Mouse (Mus musculus): ENCODE measurements around the gene Ptprs.

The Ptprs gene

GRCm38 (mm10) chr17:56493841-56494240 is 17.6 kb upstream of the Ptprs start:
- peak; percentile 73 to 88 for DNase-seq (ENCODE audit: low spot score in 2 of 2)

- no peak for DNase-seq (ENCODE audit: low spot score in 2 of 2)
Measured at GRCm38 (mm10) chr17:56490438-56491152, 14.3 kb upstream of the Ptprs start.

- DNase-seq (ENCODE audit: low spot score in 2 of 2), result no peak
Measured at GRCm38 (mm10) chr17:56488028-56488427, 11.7 kb upstream of the Ptprs start.

- DNase-seq (ENCODE audit: low spot score in 2 of 2), result no peak
Measured at GRCm38 (mm10) chr17:56487441-56487888, 11.2 kb upstream of the Ptprs start.

- DNase-seq (ENCODE audit: low spot score in 2 of 2), result no peak
Measured at GRCm38 (mm10) chr17:56485926-56486325, 9.6 kb upstream of the Ptprs start.

GRCm38 (mm10) chr17:56485118-56485517 is 8.8 kb upstream of the Ptprs start:
- DNase-seq (ENCODE audit: low spot score in 2 of 2), result no peak

GRCm38 (mm10) chr17:56482671-56483070 is 6.4 kb upstream of the Ptprs start:
- DNase-seq (ENCODE audit: low spot score in 2 of 2), result no peak

- DNase-seq (ENCODE audit: low spot score in 2 of 2), result peak in 1 of 2 experiments; percentile 76
Measured at GRCm38 (mm10) chr17:56479358-56479757, 3.1 kb upstream of the Ptprs start.

GRCm38 (mm10) chr17:56478191-56478611 is 1.9 kb upstream of the Ptprs start:
- DNase-seq (ENCODE audit: low spot score in 2 of 2), result no peak

GRCm38 (mm10) chr17:56477191-56477818 is 1.0 kb upstream of the Ptprs start:
- DNase-seq (ENCODE audit: low spot score in 2 of 2), result no peak

- DNase-seq (ENCODE audit: low spot score in 2 of 2), result peak in 1 of 2 experiments; percentile 57
Measured at GRCm38 (mm10) chr17:56475584-56476401, 490 bp downstream of the Ptprs start.

GRCm38 (mm10) chr17:56474831-56475581 is 1.3 kb downstream of the Ptprs start:
- DNase-seq (ENCODE audit: low spot score in 2 of 2), result peak; percentile 70 to 72

GRCm38 (mm10) chr17:56474311-56474830 is 1.9 kb downstream of the Ptprs start:
- no peak for DNase-seq (ENCODE audit: low spot score in 2 of 2)

- DNase-seq (ENCODE audit: low spot score in 2 of 2), result no peak
Measured at GRCm38 (mm10) chr17:56473611-56473905, 2.7 kb downstream of the Ptprs start.

- DNase-seq (ENCODE audit: low spot score in 2 of 2), result peak in 1 of 2 experiments; percentile 67
Measured at GRCm38 (mm10) chr17:56472733-56473610, 3.3 kb downstream of the Ptprs start.

GRCm38 (mm10) chr17:56472121-56472520 is 4.2 kb downstream of the Ptprs start:
- no peak for DNase-seq (ENCODE audit: low spot score in 2 of 2)

- no peak for DNase-seq (ENCODE audit: low spot score in 2 of 2)
Measured at GRCm38 (mm10) chr17:56471136-56471535, 5.1 kb downstream of the Ptprs start.

- DNase-seq (ENCODE audit: low spot score in 2 of 2), result no peak
Measured at GRCm38 (mm10) chr17:56470571-56470970, 5.7 kb downstream of the Ptprs start.

GRCm38 (mm10) chr17:56470001-56470436 is 6.3 kb downstream of the Ptprs start:
- DNase-seq (ENCODE audit: low spot score in 2 of 2), result no peak

- no peak for DNase-seq (ENCODE audit: low spot score in 2 of 2)
Measured at GRCm38 (mm10) chr17:56469275-56469674, 7.0 kb downstream of the Ptprs start.
